Mouse (Mus musculus) E14TG2a.4 (cell line): Measurements from ENCODE around the gene Srrm1.

Source experiments
- CTCF ChIP-seq: conservative IDR thresholded peaks from 2 replicates; pipeline ENCODE4 v1.5.1; 2014; ENCODE audit warnings: low read length
- NANOG ChIP-seq: IDR thresholded peaks from 2 replicates; pipeline ENCODE4 v1.6.1; 2014; ENCODE audit warnings: borderline replicate concordance, low read length, mixed read lengths
- POU5F1 ChIP-seq: IDR thresholded peaks from 2 replicates; pipeline ENCODE4 v1.6.1; 2014; ENCODE audit warnings: low read length, borderline replicate concordance

- TF ChIP-seq CTCF (no peak), NANOG (no peak), POU5F1 (no peak)
These were observed 56.6 kb downstream of the Srrm1 start for GRCm38 (mm10) chr4:135296565-135296964.
